In the genomic region with DNA sequence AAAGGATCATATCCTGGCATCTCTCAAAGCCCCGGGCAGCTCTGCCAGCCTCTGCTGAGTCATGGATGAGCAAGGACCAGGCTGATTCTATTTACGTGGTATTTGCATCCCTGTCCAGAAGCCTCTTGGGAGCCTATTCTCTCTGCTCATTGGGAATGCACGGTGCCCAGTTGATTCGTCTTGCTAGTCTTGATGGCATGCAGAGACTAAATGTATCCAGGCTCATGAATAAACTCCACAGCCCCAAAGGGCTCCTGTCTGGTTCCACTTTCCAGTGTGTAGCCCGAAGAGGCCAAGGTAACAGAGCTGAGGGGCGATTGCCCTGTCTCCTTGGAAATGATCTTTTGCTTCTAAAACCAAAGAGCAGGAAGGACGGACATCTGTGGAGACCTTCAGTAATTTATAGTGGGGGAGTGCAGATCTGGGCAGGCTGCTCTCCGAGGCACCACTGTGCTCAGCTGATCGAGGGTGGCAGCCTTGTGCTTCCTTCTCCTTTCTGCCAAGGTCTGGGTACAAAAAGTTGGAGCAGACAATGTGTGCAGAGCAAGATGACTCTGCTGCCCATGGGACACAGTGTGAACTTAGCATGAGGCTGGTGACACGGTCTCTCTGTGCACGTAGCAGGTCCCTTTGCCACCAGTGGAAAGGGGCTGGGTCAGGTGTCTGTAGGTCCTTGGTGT, we compare ENCODE assay signal across 9 mouse cellular contexts.
DNase-seq lines count a peak whose midpoint lies in the region; ATAC-seq and TF ChIP-seq lines count a peak whose summit lies in the region.
"Had no signal": no experiment of that assay in that cellular context is flagged by ENCODE, and none has a peak within 500 bp of the region (broad histone marks: within the 10 kb centered on the region; RNA-seq: fewer than 3 reads in every experiment).

No protein-coding gene starts in this region.

- no peak for ATAC-seq in forebrain, embryonic 11.5 days (replicated peaks; ENCODE audit: low FRiP score)
- ATAC-seq in midbrain, postnatal 0 days (ENCODE audit: low FRiP score) = peak; percentile 42

- H3K4me3 ChIP-seq in forebrain, embryonic 11.5 days (ENCODE audit: low read depth, low read length) = peak overlapping the region; percentile 31
- H3K4me3 ChIP-seq in layer of hippocampus, adult 2 months = peak overlapping the region; percentile 55
- H3K4me3 ChIP-seq in midbrain, postnatal 0 days (ENCODE audit: low read depth, low read length) = peak overlapping the region; percentile 32; the same call in 1 of the 2 replicates

- DNase-seq in heart, adult 18-20 months = peak; percentile 29 to 37
- no peak for DNase-seq in heart, adult 8-10 months (ENCODE audit: low spot score)
- peak; percentile 56 for DNase-seq in adrenal gland, postnatal 25 days
- no peak for DNase-seq in forebrain, embryonic 11.5 days (ENCODE audit: low spot score)
- DNase-seq in layer of hippocampus, adult 2 months (ENCODE audit: low spot score in 2 of 2) = peak; percentile 40 to 66
- peak; percentile 81 for DNase-seq in midbrain, postnatal 0 days (ENCODE audit: low spot score)
- no peak for DNase-seq in c-Kit-positive CD71-positive TER-119-positive erythroid progenitor cells, embryonic 14.5 days (ENCODE audit: low spot score)
- no peak for DNase-seq in kidney, postnatal 36 days

- TF ChIP-seq CTCF in layer of hippocampus, adult 2 months (conservative IDR thresholded peaks at IDR 0.05) = no peak
- TF ChIP-seq CTCF in midbrain, postnatal 0 days (IDR thresholded peaks at IDR 0.05) = no peak

- 60% methylated on average over 11 of the region's 11 CpGs for WGBS in forebrain, embryonic 11.5 days
- 17% methylated on average over 11 of the region's 11 CpGs for WGBS in midbrain, postnatal 0 days

- peak overlapping the region; percentile 73 for H3K4me2 ChIP-seq in forebrain, embryonic 11.5 days (ENCODE audit: low read depth, low read length, severe bottlenecking)
- H3K4me2 ChIP-seq in midbrain, postnatal 0 days (ENCODE audit: low read depth, low read length, poor library complexity, severe bottlenecking) = peak overlapping the region; percentile 66

- H3K27me3 ChIP-seq in forebrain, embryonic 11.5 days (ENCODE audit: control insufficient read depth, insufficient read depth, low read length) = no peaks in the 10 kb centered on the region
- H3K27me3 ChIP-seq in midbrain, postnatal 0 days (ENCODE audit: insufficient read depth, low read length) = no peaks in the 10 kb centered on the region
- H3K27me3 ChIP-seq: CH12.LX had no signal

- peak overlapping the region; percentile 58 for H3K9ac ChIP-seq in forebrain, embryonic 11.5 days (ENCODE audit: low read length)
- peak overlapping the region; percentile 69 for H3K9ac ChIP-seq in midbrain, postnatal 0 days (replicated peaks; ENCODE audit: low read length, poor library complexity, severe bottlenecking)

- H3K4me1 ChIP-seq in forebrain, embryonic 11.5 days (replicated peaks; ENCODE audit: control insufficient read depth, insufficient read depth, low read length) = peaks cover 4% of the 10 kb centered on the region; the same call in 1 of the 2 replicates
- peaks cover 10% of the 10 kb centered on the region for H3K4me1 ChIP-seq in midbrain, postnatal 0 days (ENCODE audit: insufficient read depth, low read length)

- H3K27ac ChIP-seq in forebrain, embryonic 11.5 days (ENCODE audit: low read depth, low read length) = peak overlapping the region; percentile 85; the same call in 1 of the 2 replicates
- H3K27ac ChIP-seq in layer of hippocampus, adult 2 months = peak overlapping the region; percentile 96
- peak overlapping the region; percentile 95 for H3K27ac ChIP-seq in midbrain, postnatal 0 days (ENCODE audit: low read depth, low read length)

- H3K36me3 ChIP-seq in forebrain, embryonic 11.5 days (ENCODE audit: control insufficient read depth, insufficient read depth, low read length) = no peaks in the 10 kb centered on the region
- H3K36me3 ChIP-seq in midbrain, postnatal 0 days (ENCODE audit: insufficient read depth, low read length) = no peaks in the 10 kb centered on the region

- H3K9me3 ChIP-seq in forebrain, embryonic 11.5 days (ENCODE audit: control insufficient read depth, low read length) = no peaks in the 10 kb centered on the region
- no peaks in the 10 kb centered on the region for H3K9me3 ChIP-seq in midbrain, postnatal 0 days (ENCODE audit: low read length)

Comparison
In these comparisons a context has a peak if more than half of its experiments do, and no peak if none do; other contexts are left out.
1. DNase-seq: peak in heart, adult 18-20 months (2 of 2), adrenal gland, postnatal 25 days (single experiment), layer of hippocampus, adult 2 months (2 of 2) and midbrain, postnatal 0 days (single experiment); none in heart, adult 8-10 months (single experiment), forebrain, embryonic 11.5 days (single experiment), c-Kit-positive CD71-positive TER-119-positive erythroid progenitor cells, embryonic 14.5 days (single experiment) and kidney, postnatal 36 days (0 of 2).
2. Peak in every context shown above with its lines, with median percentiles within 50 percentile points of each other: H3K27ac ChIP-seq and H3K4me3 ChIP-seq.